Mouse (Mus musculus): ENCODE measurements at regions not wholly inside any gene's neighbourhood (a gene's known extent, or its start where the extent isn't known, plus 50 kb on each side); places are given as distances from the start of the nearest gene placed in this dataset.
"Not testable (repeated sequence)": the region's sequence is repeated elsewhere in the genome, so short reads cannot be mapped to it uniquely, and the experiment has no call there.

DNA sequence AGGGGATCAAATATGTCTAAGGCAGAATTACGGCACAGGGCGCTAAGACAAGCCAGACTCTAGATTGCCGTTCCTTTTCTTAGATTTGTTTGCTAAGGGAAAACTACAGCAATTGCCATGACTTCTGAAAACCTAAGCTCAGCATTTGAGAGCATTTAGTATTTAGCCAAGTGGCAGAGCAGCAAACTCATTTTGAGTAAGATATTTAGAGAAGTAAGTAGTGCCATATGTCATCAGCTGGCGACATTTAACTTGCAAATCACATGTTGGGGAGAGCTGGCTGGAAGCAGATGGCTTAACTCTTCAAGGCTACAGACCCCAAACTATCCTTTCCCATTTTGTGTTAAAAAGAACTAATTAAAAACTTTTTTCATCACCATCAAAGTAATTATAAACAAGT is 450.4 kb upstream of the Ccdc54 start:
- WGBS = 86% methylated on average over 4 of the region's 4 CpGs
- H3K27me3 ChIP-seq (ENCODE audit: control insufficient read depth, insufficient read depth, low read length) = no peaks in the 10 kb centered on the region
- H3K4me2 ChIP-seq (ENCODE audit: low read depth, low read length) = no peak overlapping the region
- no peaks in the 10 kb centered on the region for H3K4me1 ChIP-seq (ENCODE audit: control insufficient read depth, insufficient read depth)
- H3K27ac ChIP-seq (ENCODE audit: low read depth) = no peak overlapping the region
- no peak for ATAC-seq (ENCODE audit: insufficient read depth, low read depth)
- no peaks in the 10 kb centered on the region for H3K36me3 ChIP-seq (replicated peaks; ENCODE audit: control insufficient read depth, insufficient read depth, low read length)
- TF ChIP-seq CTCF (IDR thresholded peaks at IDR 0.05; ENCODE audit: low read depth) = no peak
- no peak for TF ChIP-seq EP300 (IDR thresholded peaks at IDR 0.05; ENCODE audit: low read depth)
- no peak for DNase-seq (ENCODE audit: low spot score)
- H3K9ac ChIP-seq (replicated peaks; ENCODE audit: low read depth, low read length) = no peak overlapping the region
- no peaks in the 10 kb centered on the region for H3K9me3 ChIP-seq (replicated peaks; ENCODE audit: control insufficient read depth, low read length)
- H3K4me3 ChIP-seq (ENCODE audit: low read depth, low read length) = no peak overlapping the region

DNA sequence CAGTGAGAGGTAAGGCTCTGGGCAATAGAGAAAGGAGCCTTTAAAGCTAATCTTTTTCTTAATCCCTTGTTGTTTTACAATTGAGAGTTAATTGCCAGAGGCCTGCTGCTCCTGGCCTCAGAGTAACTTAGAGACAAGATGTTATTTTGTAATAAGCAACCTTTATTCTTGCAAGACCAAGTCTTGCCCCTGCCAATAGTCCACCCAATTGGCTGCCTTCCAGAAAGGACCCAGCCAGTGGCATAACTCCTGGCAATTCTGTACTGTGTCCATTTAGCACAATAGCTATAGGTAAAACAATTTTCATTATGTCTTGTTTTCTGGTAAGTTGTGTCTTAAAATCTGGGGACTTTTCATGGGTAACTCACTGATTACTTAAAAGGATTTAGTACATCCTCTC is 411.9 kb upstream of the Ccdc54 start:
- Histone ChIP-seq H3K9me3 (replicated peaks; ENCODE audit: control insufficient read depth, low read length) (no peaks in the 10 kb centered on the region), H3K4me3 (ENCODE audit: low read depth, low read length) (no peak overlapping the region), H3K4me1 (ENCODE audit: control insufficient read depth, insufficient read depth) (no peaks in the 10 kb centered on the region), H3K9ac (replicated peaks; ENCODE audit: low read depth, low read length) (no peak overlapping the region), H3K27ac (ENCODE audit: low read depth) (no peak overlapping the region), H3K36me3 (replicated peaks; ENCODE audit: control insufficient read depth, insufficient read depth, low read length) (no peaks in the 10 kb centered on the region), H3K27me3 (ENCODE audit: control insufficient read depth, insufficient read depth, low read length) (no peaks in the 10 kb centered on the region), H3K4me2 (ENCODE audit: low read depth, low read length) (no peak overlapping the region)
- TF ChIP-seq EP300 (IDR thresholded peaks at IDR 0.05; ENCODE audit: low read depth) (no peak), CTCF (IDR thresholded peaks at IDR 0.05; ENCODE audit: low read depth) (no peak)
- ATAC-seq (ENCODE audit: insufficient read depth, low read depth) (no peak), DNase-seq (ENCODE audit: low spot score) (no peak)

DNA sequence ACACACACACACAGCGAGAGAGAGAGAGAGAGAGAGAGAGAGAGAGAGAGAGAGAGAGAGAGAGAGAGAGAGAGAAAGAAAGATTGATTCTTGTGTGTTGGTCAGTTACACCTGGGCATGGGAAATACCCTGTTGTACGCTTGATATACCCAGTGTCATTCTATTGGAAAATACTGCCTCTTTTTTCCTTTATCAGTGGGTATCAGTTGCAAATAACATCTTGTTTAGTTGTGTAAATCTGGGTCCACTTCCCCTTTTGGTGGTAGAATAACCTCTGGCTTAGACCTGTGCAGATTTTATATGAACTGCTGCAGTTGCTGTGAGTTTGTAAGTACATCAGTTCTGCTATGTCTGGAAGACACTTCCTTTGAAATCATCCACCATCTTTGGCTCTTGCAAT is 373.4 kb upstream of the Ccdc54 start:
- Histone ChIP-seq H3K9ac (replicated peaks; ENCODE audit: low read depth, low read length) (no peak overlapping the region), H3K4me1 (ENCODE audit: control insufficient read depth, insufficient read depth) (no peaks in the 10 kb centered on the region), H3K4me3 (ENCODE audit: low read depth, low read length) (no peak overlapping the region), H3K27ac (ENCODE audit: low read depth) (no peak overlapping the region), H3K36me3 (replicated peaks; ENCODE audit: control insufficient read depth, insufficient read depth, low read length) (no peaks in the 10 kb centered on the region), H3K4me2 (ENCODE audit: low read depth, low read length) (no peak overlapping the region), H3K9me3 (replicated peaks; ENCODE audit: control insufficient read depth, low read length) (0 out of 2 replicates have a peak, but pooled peaks cover 1% of the 10 kb centered on the region), H3K27me3 (ENCODE audit: control insufficient read depth, insufficient read depth, low read length) (no peaks in the 10 kb centered on the region)
- no peak for ATAC-seq (ENCODE audit: insufficient read depth, low read depth)
- 86% methylated on average over 1 of the region's 2 CpGs for WGBS
- no peak for DNase-seq (ENCODE audit: low spot score)
- TF ChIP-seq EP300 (IDR thresholded peaks at IDR 0.05; ENCODE audit: low read depth) (no peak), CTCF (IDR thresholded peaks at IDR 0.05; ENCODE audit: low read depth) (no peak)

DNA sequence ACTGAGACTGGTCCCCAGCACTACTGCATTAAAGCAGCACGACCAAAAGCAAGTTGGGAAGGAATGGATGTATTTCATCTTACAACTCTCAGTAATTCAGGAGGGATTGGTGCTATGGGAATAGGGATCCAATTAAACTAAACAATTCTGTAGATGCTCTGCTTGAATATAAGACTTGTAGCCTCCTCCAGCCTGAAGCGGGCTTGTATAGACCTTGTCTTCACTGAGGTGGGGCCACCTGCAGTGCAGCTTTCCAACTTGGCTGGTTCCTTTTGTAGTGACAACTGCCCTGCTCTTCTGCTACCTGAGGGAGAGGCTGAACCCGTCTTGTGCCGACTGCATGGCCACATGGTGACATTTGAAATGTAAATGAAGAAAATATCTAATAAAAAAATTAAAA is 353.1 kb upstream of the Ccdc54 start:
- H3K4me2 ChIP-seq (ENCODE audit: low read depth, low read length) = no peak overlapping the region
- H3K9me3 ChIP-seq (replicated peaks; ENCODE audit: control insufficient read depth, low read length) = no peaks in the 10 kb centered on the region
- no peaks in the 10 kb centered on the region for H3K27me3 ChIP-seq (ENCODE audit: control insufficient read depth, insufficient read depth, low read length)
- ATAC-seq (ENCODE audit: insufficient read depth, low read depth) = no peak
- no peak overlapping the region for H3K27ac ChIP-seq (ENCODE audit: low read depth)
- DNase-seq (ENCODE audit: low spot score) = no peak
- H3K4me1 ChIP-seq (ENCODE audit: control insufficient read depth, insufficient read depth) = no peaks in the 10 kb centered on the region
- H3K9ac ChIP-seq (replicated peaks; ENCODE audit: low read depth, low read length) = no peak overlapping the region
- TF ChIP-seq CTCF (IDR thresholded peaks at IDR 0.05; ENCODE audit: low read depth) (no peak), EP300 (IDR thresholded peaks at IDR 0.05; ENCODE audit: low read depth) (no peak)
- 78% methylated on average over 4 of the region's 4 CpGs for WGBS
- no peaks in the 10 kb centered on the region for H3K36me3 ChIP-seq (replicated peaks; ENCODE audit: control insufficient read depth, insufficient read depth, low read length)
- no peak overlapping the region for H3K4me3 ChIP-seq (ENCODE audit: low read depth, low read length)

DNA sequence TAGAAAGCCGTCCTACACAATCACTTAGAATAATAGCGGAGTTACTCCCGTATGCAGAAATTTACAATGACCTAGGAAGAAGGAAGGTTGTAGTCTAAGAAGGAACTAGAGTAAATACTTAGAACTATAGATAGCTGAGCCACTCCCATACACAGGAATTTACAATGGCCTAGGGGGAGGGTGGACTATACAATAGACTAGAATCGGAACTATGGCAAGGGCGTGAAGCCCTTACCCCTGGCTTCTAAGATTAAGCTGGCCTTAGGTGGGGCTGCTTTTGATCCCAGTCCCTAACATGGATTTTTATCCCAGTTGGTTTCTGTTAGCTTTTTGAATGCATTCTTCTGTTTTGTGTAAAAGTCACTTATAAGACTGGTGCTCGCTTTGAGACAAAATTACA is 352.6 kb upstream of the Ccdc54 start:
- ATAC-seq (ENCODE audit: insufficient read depth, low read depth); H3K27me3 ChIP-seq (ENCODE audit: control insufficient read depth, insufficient read depth, low read length); H3K9me3 ChIP-seq (replicated peaks; ENCODE audit: control insufficient read depth, low read length); H3K27ac ChIP-seq (ENCODE audit: low read depth); DNase-seq (ENCODE audit: low spot score); H3K4me3 ChIP-seq (ENCODE audit: low read depth, low read length); H3K36me3 ChIP-seq (replicated peaks; ENCODE audit: control insufficient read depth, insufficient read depth, low read length); H3K9ac ChIP-seq (replicated peaks; ENCODE audit: low read depth, low read length); H3K4me2 ChIP-seq (ENCODE audit: low read depth, low read length); H3K4me1 ChIP-seq (ENCODE audit: control insufficient read depth, insufficient read depth): not testable (repeated sequence)
- WGBS = 86% methylated on average over 6 of the region's 6 CpGs

DNA sequence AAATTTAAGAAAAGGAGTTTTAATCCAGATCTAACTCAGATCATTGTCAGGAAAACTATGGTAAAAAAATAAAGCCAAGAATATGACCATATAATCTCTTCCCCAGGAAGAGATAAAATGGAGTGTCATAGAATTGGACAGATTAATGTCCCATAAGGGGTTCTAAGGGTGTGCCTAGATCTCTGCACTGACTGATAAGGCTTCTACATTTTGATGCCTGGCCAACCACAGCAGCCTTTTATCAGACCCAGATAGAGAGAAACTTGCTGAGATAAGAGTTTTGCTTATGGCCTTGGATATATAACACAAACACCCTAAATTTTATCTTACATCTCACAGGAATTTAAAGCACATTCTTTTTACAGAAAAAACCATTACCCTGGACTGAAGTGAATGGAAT is 351.3 kb upstream of the Ccdc54 start:
- Histone ChIP-seq H3K27me3 (ENCODE audit: control insufficient read depth, insufficient read depth, low read length) (no peaks in the 10 kb centered on the region), H3K36me3 (replicated peaks; ENCODE audit: control insufficient read depth, insufficient read depth, low read length) (no peaks in the 10 kb centered on the region), H3K4me1 (ENCODE audit: control insufficient read depth, insufficient read depth) (no peaks in the 10 kb centered on the region), H3K4me2 (ENCODE audit: low read depth, low read length) (no peak overlapping the region), H3K27ac (ENCODE audit: low read depth) (no peak overlapping the region), H3K4me3 (ENCODE audit: low read depth, low read length) (no peak overlapping the region), H3K9ac (replicated peaks; ENCODE audit: low read depth, low read length) (no peak overlapping the region), H3K9me3 (replicated peaks; ENCODE audit: control insufficient read depth, low read length) (no peaks in the 10 kb centered on the region)
- DNase-seq (ENCODE audit: low spot score) (no peak), ATAC-seq (ENCODE audit: insufficient read depth, low read depth) (no peak)
- TF ChIP-seq CTCF (IDR thresholded peaks at IDR 0.05; ENCODE audit: low read depth) = no peak
- TF ChIP-seq EP300 (IDR thresholded peaks at IDR 0.05; ENCODE audit: low read depth) = no peak

All from heart, postnatal 0 days (tissue).